Mouse (Mus musculus) megakaryocyte-erythroid progenitor cell, adult 5-6 weeks (primary cell): ENCODE measurements around the gene B3galt6. TPM values are rescaled to one million over a fixed set of nuclear protein-coding genes. Genes with fewer than 3 reads are reported as not detected.

Source experiments
- ATAC-seq: replicated peaks from 2 replicates; pipeline ENCODE4 v1.8.0; 2016; ENCODE audit warnings: mild to moderate bottlenecking, inconsistent platforms; ENCODE audit not compliant: severe bottlenecking, poor library complexity, low FRiP score, low TSS enrichment
- total RNA-seq, 2 experiments: library from RNA; stranded (forward) in 1 of 2; stranded (reverse) in 1 of 2; fragments of 200-1000, 215-1000 nt in 1 of 2; fragments of >200 nt in 1 of 2; fragmentation: Nextera tagmentation in 1 of 2; gene quantifications; 2 replicates each; pipeline ENCODE4 v1.2.3; 2014 to 2017

Gene B3galt6
- total RNA-seq, 2 experiments from 2014 or later = 9.4 to 11.0 TPM

- peak; percentile 62 for ATAC-seq
Observed at GRCm38 (mm10) chr4:155992906-155993547, 578 bp upstream of the B3galt6 start.

- ATAC-seq = no peak
Observed at GRCm38 (mm10) chr4:155991908-155992230, 580 bp downstream of the B3galt6 start.

- peak; percentile 8; the same call in 1 of the 2 replicates for ATAC-seq
Observed at GRCm38 (mm10) chr4:155991211-155991907, 1.1 kb downstream of the B3galt6 start.

- no peak for ATAC-seq
Observed at GRCm38 (mm10) chr4:155983788-155984187, 8.7 kb downstream of the B3galt6 start.

- ATAC-seq = peak; percentile 73
Observed at GRCm38 (mm10) chr4:155981436-155982082, 10.9 kb downstream of the B3galt6 start.

GRCm38 (mm10) chr4:155973239-155973638 is 19.2 kb downstream of the B3galt6 start:
- 0 out of 2 replicates have a peak, but pooled peaks have one; percentile 20 for ATAC-seq

- no peak for ATAC-seq
Observed at GRCm38 (mm10) chr4:155972651-155973050, 19.8 kb downstream of the B3galt6 start.

- peak; percentile 60 for ATAC-seq
Observed at GRCm38 (mm10) chr4:155970286-155970685, 22.2 kb downstream of the B3galt6 start.

GRCm38 (mm10) chr4:155969043-155969653 is 23.3 kb downstream of the B3galt6 start:
- peak; percentile 35 for ATAC-seq

GRCm38 (mm10) chr4:155964396-155964795 is 28.1 kb downstream of the B3galt6 start:
- ATAC-seq = no peak

GRCm38 (mm10) chr4:155963106-155963505 is 29.3 kb downstream of the B3galt6 start:
- no peak for ATAC-seq

- ATAC-seq = peak; percentile 71
Observed at GRCm38 (mm10) chr4:155962167-155962971, 30.1 kb downstream of the B3galt6 start, which contains the start of gene C1qtnf12. Gene C1qtnf12 (plus strand): TSS chr4:155962318.

GRCm38 (mm10) chr4:155959275-155959674 is 33.2 kb downstream of the B3galt6 start:
- ATAC-seq = peak; percentile 46

- no peak for ATAC-seq
Observed at GRCm38 (mm10) chr4:155955491-155955890, 37.0 kb downstream of the B3galt6 start.

- no peak for ATAC-seq
Observed at GRCm38 (mm10) chr4:155947094-155947493, 45.4 kb downstream of the B3galt6 start.

- ATAC-seq = peak; percentile 32; the same call in 1 of the 2 replicates
Observed at GRCm38 (mm10) chr4:155944271-155944670, 48.2 kb downstream of the B3galt6 start.

- ATAC-seq = peak; percentile 87
Observed at GRCm38 (mm10) chr4:155943534-155944249, 48.8 kb downstream of the B3galt6 start, which contains the start of gene Ube2j2. Gene Ube2j2 (plus strand): TSS chr4:155943831.

- peak; percentile 51 for ATAC-seq
Observed at GRCm38 (mm10) chr4:155943049-155943452, 49.4 kb downstream of the B3galt6 start.
